Mouse (Mus musculus) intestine, embryonic 14.5 days (tissue): ENCODE measurements around the gene Gm10778. TPM values are rescaled to one million over a fixed set of nuclear protein-coding genes. Genes with fewer than 3 reads are reported as not detected.
A peak's percentile ranks its signal among the peaks of the same experiment; 100 is the strongest.

Experiments used
- ATAC-seq: fragments of 200-750 bp; cut with Nextera tagmentation; replicated peaks from 2 replicates; pipeline ENCODE4 v1.8.0; 2017; ENCODE audit warnings: low read depth, moderate number of reproducible peaks, moderate TSS enrichment, moderate library complexity; ENCODE audit not compliant: low FRiP score, low TSS enrichment
- DNase-seq: peaks from one replicate; pipeline ENCODE4 v3.0.0-alpha.2; 2018; ENCODE audit warnings: low spot score
- H3K27ac ChIP-seq: fragments of 300-500 bp; sonication (generic); 2 replicates; pipeline ENCODE4 v1.5.1; 2014; ENCODE audit warnings: low read depth, mild to moderate bottlenecking, control low read depth
- H3K27me3 ChIP-seq: fragments of 300-500 bp; sonication (generic); replicated peaks from 2 replicates; pipeline ENCODE4 v1.6.1; 2014; ENCODE audit warnings: low read length, control low read depth; ENCODE audit not compliant: control insufficient read depth, insufficient read depth
- H3K36me3 ChIP-seq: fragments of 300-500 bp; sonication (generic); 2 replicates; pipeline ENCODE4 v1.6.1; 2014; ENCODE audit warnings: low read length, control low read depth; ENCODE audit not compliant: control insufficient read depth, insufficient read depth
- H3K4me1 ChIP-seq: fragments of 300-500 bp; sonication (generic); replicated peaks from 2 replicates; pipeline ENCODE4 v1.6.1; 2014; ENCODE audit warnings: low read length, control low read depth, mixed read lengths; ENCODE audit not compliant: control insufficient read depth, insufficient read depth
- H3K4me2 ChIP-seq: fragments of 300-500 bp; sonication (generic); 2 replicates; pipeline ENCODE4 v1.6.1; 2014; ENCODE audit warnings: low read length
- H3K4me3 ChIP-seq: fragments of 300-500 bp; sonication (generic); 2 replicates; pipeline ENCODE4 v1.5.1; 2014; ENCODE audit warnings: low read depth, low read length, control low read depth, mixed read lengths
- H3K9ac ChIP-seq: fragments of 300-500 bp; sonication (generic); 2 replicates; pipeline ENCODE4 v1.6.1; 2014; ENCODE audit warnings: mild to moderate bottlenecking, low read length
- H3K9me3 ChIP-seq: fragments of 300-500 bp; sonication (generic); 2 replicates; pipeline ENCODE4 v1.6.1; 2016; ENCODE audit warnings: low read length, control low read depth; ENCODE audit not compliant: control insufficient read depth
- WGBS: fragments of 180-500 bp; shearing (Covaris S2); extraction: QIAGEN DNeasy Blood & Tissue Kit; methylation state at CpG from one replicate; pipeline ENCODE4 v1.1.7; 2014; 5-methylcytosine and 5-hydroxymethylcytosine counted together
- polyA plus RNA-seq: library from polyadenylated mRNA; unstranded; fragments of >200 nt; fragmentation: Nextera tagmentation; extraction: Ambion mirVana; gene quantifications from 2 replicates; pipeline ENCODE4 v1.2.1, GENCODE M21; 2014

Gm10778 gene
- polyA plus RNA-seq, 1 experiment from 2014 or later: 5.6 TPM

GRCm38 (mm10) chr10:81623441-81623840 is 25.4 kb upstream of the Gm10778 start:
- Histone ChIP-seq H3K4me2 (no peak overlapping the region), H3K27ac (no peak overlapping the region), H3K4me3 (no peak overlapping the region), H3K9ac (no peak overlapping the region), H3K9me3 (no peaks in the 10 kb centered on the region), H3K4me1 (peaks cover 10% of the 10 kb centered on the region; the same call in 1 of the 2 replicates), H3K36me3 (peaks cover 43% of the 10 kb centered on the region), H3K27me3 (no peaks in the 10 kb centered on the region)
- DNase-seq: no peak
- ATAC-seq: no peak
- WGBS: 48% methylated on average over 8 of the region's 8 CpGs

GRCm38 (mm10) chr10:81626101-81626993 is 22.5 kb upstream of the Gm10778 start:
- no peaks in the 10 kb centered on the region for H3K27me3 ChIP-seq
- DNase-seq (peak; percentile 63), ATAC-seq (peak; percentile 13; the same call in 1 of the 2 replicates)
- peak overlapping the region; percentile 73 for H3K4me3 ChIP-seq
- H3K4me1 ChIP-seq: peaks cover 10% of the 10 kb centered on the region; the same call in 1 of the 2 replicates
- 84% methylated on average over 22 of the region's 22 CpGs for WGBS
- H3K27ac ChIP-seq: peak overlapping the region; percentile 86; the same call in 1 of the 2 replicates
- peak overlapping the region; percentile 74 for H3K9ac ChIP-seq
- peaks cover 40% of the 10 kb centered on the region for H3K36me3 ChIP-seq
- H3K9me3 ChIP-seq: no peaks in the 10 kb centered on the region
- peak overlapping the region; percentile 70 for H3K4me2 ChIP-seq

- peak; percentile 93 for DNase-seq
- Histone ChIP-seq H3K9ac (peak within 1 kb of the TSS; percentile 74), H3K4me1 (peaks cover 10% of the 10 kb centered on the region; the same call in 1 of the 2 replicates), H3K4me2 (peak within 1 kb of the TSS; percentile 70), H3K9me3 (no peaks in the 10 kb centered on the region), H3K4me3 (peak within 1 kb of the TSS; percentile 73), H3K36me3 (peaks cover 33% of the 10 kb centered on the region), H3K27me3 (no peaks in the 10 kb centered on the region), H3K27ac (peak within 1 kb of the TSS; percentile 86)
- WGBS: 6% methylated on average over 40 of the region's 40 CpGs
- ATAC-seq: peak; percentile 89
These were observed 21.6 kb upstream of the Gm10778 start, which contains the start of gene Sirt6 for GRCm38 (mm10) chr10:81626994-81627835. TSS of gene Sirt6 (minus strand) at chr10:81627797.

- no peaks in the 10 kb centered on the region for H3K27me3 ChIP-seq
- no peaks in the 10 kb centered on the region for H3K9me3 ChIP-seq
- peak overlapping the region; percentile 74 for H3K9ac ChIP-seq
- peak overlapping the region; percentile 86 for H3K27ac ChIP-seq
- H3K4me2 ChIP-seq: peak overlapping the region; percentile 70
- DNase-seq (no peak), ATAC-seq (peak; percentile 7; the same call in 1 of the 2 replicates)
- H3K4me1 ChIP-seq: peaks cover 10% of the 10 kb centered on the region; the same call in 1 of the 2 replicates
- 57% methylated on average over 7 of the region's 7 CpGs for WGBS
- H3K4me3 ChIP-seq: peak overlapping the region; percentile 73
- peaks cover 27% of the 10 kb centered on the region for H3K36me3 ChIP-seq
These were observed 21.0 kb upstream of the Gm10778 start for GRCm38 (mm10) chr10:81627836-81628220.

- H3K4me3 ChIP-seq: peak within 1 kb of the TSS; percentile 73
- 79% methylated on average over 16 of the region's 16 CpGs for WGBS
- ATAC-seq: no peak
These were observed 20.5 kb upstream of the Gm10778 start, which contains the start of gene Ankrd24 for GRCm38 (mm10) chr10:81628390-81628789. TSS of gene Ankrd24 (plus strand) at chr10:81628540.

GRCm38 (mm10) chr10:81633253-81634099 is 15.4 kb upstream of the Gm10778 start:
- ATAC-seq: peak; percentile 94
- Histone ChIP-seq H3K9me3 (no peaks in the 10 kb centered on the region), H3K27ac (peak overlapping the region; percentile 43; the same call in 1 of the 2 replicates), H3K36me3 (no peaks in the 10 kb centered on the region), H3K4me3 (peak overlapping the region; percentile 47), H3K9ac (peak overlapping the region; percentile 46), H3K4me1 (peaks cover 2% of the 10 kb centered on the region; the same call in 1 of the 2 replicates), H3K4me2 (peak overlapping the region; percentile 53), H3K27me3 (no peaks in the 10 kb centered on the region)
- peak; percentile 92 for DNase-seq
- WGBS: 3% methylated on average over 37 of the region's 37 CpGs

More at GRCm38 (mm10) chr10:81628390-81628789, 20.5 kb upstream of the Gm10778 start, which contains the start of gene Ankrd24:
- peaks cover 23% of the 10 kb centered on the region for H3K36me3 ChIP-seq
- no peaks in the 10 kb centered on the region for H3K27me3 ChIP-seq
- H3K4me2 ChIP-seq: peak within 1 kb of the TSS; percentile 70
- peaks cover 12% of the 10 kb centered on the region; the same call in 1 of the 2 replicates for H3K4me1 ChIP-seq
- H3K9me3 ChIP-seq: no peaks in the 10 kb centered on the region
- H3K27ac ChIP-seq: peak within 1 kb of the TSS; percentile 86
- H3K9ac ChIP-seq: peak within 1 kb of the TSS; percentile 74
- no peak for DNase-seq

- WGBS: 20% methylated on average over 8 of the region's 8 CpGs
- no peak overlapping the region for H3K27ac ChIP-seq
- H3K4me2 ChIP-seq: no peak overlapping the region
- H3K9ac ChIP-seq: no peak overlapping the region
- no peaks in the 10 kb centered on the region for H3K36me3 ChIP-seq
- H3K4me3 ChIP-seq: no peak overlapping the region
- DNase-seq (no peak), ATAC-seq (no peak)
- H3K4me1 ChIP-seq: peaks cover 2% of the 10 kb centered on the region; the same call in 1 of the 2 replicates
- H3K9me3 ChIP-seq: no peaks in the 10 kb centered on the region
- no peaks in the 10 kb centered on the region for H3K27me3 ChIP-seq
These were observed 12.5 kb upstream of the Gm10778 start for GRCm38 (mm10) chr10:81636338-81636737.
